Mouse (Mus musculus) ES-Bruce4 (cell line): ENCODE data around the gene Banp.

Experiments used
- CTCF ChIP-seq: IDR thresholded peaks from one replicate; pipeline ENCODE4 v1.8.1; 2011; ENCODE audit warnings: low read depth, low read length
- EP300 ChIP-seq: IDR thresholded peaks from 2 replicates; pipeline ENCODE4 v1.6.1; 2011; ENCODE audit warnings: low read depth, low read length; ENCODE audit not compliant: insufficient read depth
- POLR2A ChIP-seq: IDR thresholded peaks from one replicate; pipeline ENCODE4 v1.8.1; 2011; ENCODE audit warnings: low read length; ENCODE audit not compliant: insufficient read depth

DNA sequence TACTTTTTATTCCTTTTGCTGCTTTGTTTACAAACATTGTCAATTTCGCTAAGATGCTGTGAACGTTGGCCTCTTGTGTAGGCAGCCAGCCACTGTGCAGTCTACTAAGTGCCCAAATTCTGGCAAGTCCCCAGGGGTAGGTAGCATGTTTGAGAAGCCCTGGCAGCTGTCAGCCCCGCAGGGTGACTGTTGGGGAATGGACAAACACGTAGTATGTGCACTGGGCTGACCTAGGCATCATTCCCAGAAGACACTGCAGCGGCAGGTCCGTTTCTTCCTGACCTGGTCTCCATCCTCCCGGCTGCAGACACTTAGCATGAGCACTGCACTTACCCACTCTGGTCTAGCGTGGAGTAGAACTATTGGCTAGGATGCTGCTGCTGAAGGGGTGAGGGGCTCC is 54.1 kb downstream of the Banp start:
- TF ChIP-seq POLR2A (no peak), EP300 (no peak), CTCF (no peak)
